Mouse (Mus musculus): Measurements from ENCODE around the gene Tada3. TPM values are rescaled to one million over a fixed set of nuclear protein-coding genes. Genes with fewer than 3 reads are reported as not detected.

Tada3 gene
- polyA plus RNA-seq, 1 experiment from 2014 or later: 62.6 TPM

DNA sequence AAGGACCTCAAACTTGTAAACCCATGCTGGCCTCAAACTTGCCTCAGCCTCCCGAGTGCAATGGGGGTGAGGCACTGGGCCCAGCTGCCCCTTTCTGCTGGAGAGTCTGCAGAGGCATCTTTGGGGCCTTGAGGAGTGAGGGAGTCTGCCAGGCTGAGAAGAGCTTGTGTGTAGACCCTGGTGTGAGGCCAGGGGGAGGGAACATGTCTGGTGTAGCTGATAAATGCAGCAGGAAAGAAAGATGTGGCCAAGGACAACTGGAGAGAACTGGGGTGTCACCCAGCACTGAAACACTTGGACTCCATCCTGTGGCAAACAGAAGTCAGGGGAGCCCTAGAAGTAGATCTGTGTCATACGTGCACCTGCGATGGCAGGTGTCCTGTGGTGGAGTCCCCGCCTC lies 4.2 kb downstream of the Tada3 start:
- H3K4me1 ChIP-seq (replicated peaks; ENCODE audit: control insufficient read depth, insufficient read depth, low read length): peaks cover 9% of the 10 kb centered on the region
- H3K9ac ChIP-seq: no peak overlapping the region
- H3K27me3 ChIP-seq (ENCODE audit: control insufficient read depth, insufficient read depth, low read length): no peaks in the 10 kb centered on the region
- no peak overlapping the region for H3K27ac ChIP-seq
- H3K4me2 ChIP-seq (replicated peaks): no peak overlapping the region
- no peak for DNase-seq (ENCODE audit: low spot score)
- ATAC-seq (ENCODE audit: low FRiP score): no peak
- H3K4me3 ChIP-seq (replicated peaks; ENCODE audit: low read length): no peak overlapping the region
- H3K9me3 ChIP-seq (ENCODE audit: control insufficient read depth, low read length): no peaks in the 10 kb centered on the region
- 94% methylated on average over 4 of the region's 4 CpGs for WGBS
- H3K36me3 ChIP-seq (replicated peaks; ENCODE audit: control insufficient read depth, insufficient read depth): peaks cover 74% of the 10 kb centered on the region

DNA sequence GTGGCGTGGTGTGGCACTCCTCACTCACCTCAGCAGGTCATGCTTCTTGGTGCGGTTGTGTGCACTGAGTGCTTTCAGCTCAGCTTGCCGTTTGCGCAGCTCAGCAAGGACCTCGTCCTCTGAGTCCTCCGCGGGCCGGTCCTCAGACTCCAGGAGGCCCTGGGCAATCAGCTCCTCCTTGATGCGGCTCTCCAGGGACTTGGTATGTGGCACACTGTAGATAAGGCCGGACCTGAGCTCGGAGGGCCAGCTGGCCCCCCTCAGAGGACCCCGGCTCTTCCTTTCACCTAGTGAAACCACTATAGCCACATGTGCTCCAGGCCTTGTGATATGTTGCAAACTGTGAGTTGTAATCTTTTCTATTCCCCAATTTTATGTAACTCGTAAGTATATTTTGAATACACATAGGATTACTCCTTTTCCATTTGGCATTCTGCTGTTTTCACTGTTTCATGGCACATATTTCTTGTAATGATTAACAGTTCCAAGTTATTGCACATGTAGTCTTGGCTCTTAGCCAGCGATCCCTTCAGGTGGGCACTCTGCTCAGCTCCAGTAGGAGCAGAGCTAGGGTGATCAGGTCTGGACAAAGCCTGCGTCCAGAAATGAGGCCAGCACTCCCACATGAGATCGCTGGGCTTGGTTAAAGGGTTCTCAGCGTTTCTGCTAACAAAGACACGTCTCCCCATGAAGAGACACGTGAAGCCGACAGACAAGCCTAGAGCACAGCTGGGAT lies 7.3 kb downstream of the Tada3 start:
- Histone ChIP-seq H3K4me1 (replicated peaks; ENCODE audit: control insufficient read depth, insufficient read depth, low read length) (no peaks in the 10 kb centered on the region), H3K36me3 (replicated peaks; ENCODE audit: control insufficient read depth, insufficient read depth) (peaks cover 94% of the 10 kb centered on the region), H3K27me3 (ENCODE audit: control insufficient read depth, insufficient read depth, low read length) (no peaks in the 10 kb centered on the region), H3K4me2 (replicated peaks) (no peak overlapping the region), H3K27ac (no peak overlapping the region), H3K9ac (no peak overlapping the region), H3K9me3 (ENCODE audit: control insufficient read depth, low read length) (no peaks in the 10 kb centered on the region), H3K4me3 (replicated peaks; ENCODE audit: low read length) (no peak overlapping the region)
- 94% methylated on average over 20 of the region's 20 CpGs for WGBS
- no peak for ATAC-seq (ENCODE audit: low FRiP score)
- no peak for DNase-seq (ENCODE audit: low spot score)

DNA sequence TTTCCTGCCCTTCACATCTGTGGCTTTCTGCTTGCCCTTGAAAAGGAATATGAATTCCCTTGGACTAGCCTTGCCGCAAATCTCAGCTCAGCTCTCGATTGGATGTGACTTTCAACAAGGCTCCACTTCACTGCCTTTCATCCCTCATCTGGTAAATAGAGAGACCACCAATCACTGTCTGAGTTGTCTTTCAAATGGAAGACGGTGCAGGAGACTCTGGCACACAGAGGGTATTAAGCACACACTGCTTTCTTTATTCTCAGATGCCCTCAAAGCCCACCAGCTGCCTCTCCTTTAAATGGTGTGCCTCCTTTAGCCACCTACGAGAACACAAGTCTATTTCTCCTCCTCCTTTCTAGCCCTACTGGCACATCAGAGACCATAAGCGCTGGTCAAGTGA lies 9.1 kb downstream of the Tada3 start:
- 76% methylated on average over 5 of the region's 5 CpGs for WGBS
- Histone ChIP-seq H3K9ac (no peak overlapping the region), H3K27me3 (ENCODE audit: control insufficient read depth, insufficient read depth, low read length) (no peaks in the 10 kb centered on the region), H3K36me3 (replicated peaks; ENCODE audit: control insufficient read depth, insufficient read depth) (peaks cover 76% of the 10 kb centered on the region), H3K9me3 (ENCODE audit: control insufficient read depth, low read length) (no peaks in the 10 kb centered on the region), H3K4me2 (replicated peaks) (no peak overlapping the region), H3K4me3 (replicated peaks; ENCODE audit: low read length) (no peak overlapping the region), H3K4me1 (replicated peaks; ENCODE audit: control insufficient read depth, insufficient read depth, low read length) (no peaks in the 10 kb centered on the region), H3K27ac (no peak overlapping the region)
- ATAC-seq (ENCODE audit: low FRiP score) (no peak), DNase-seq (ENCODE audit: low spot score) (no peak)

DNA sequence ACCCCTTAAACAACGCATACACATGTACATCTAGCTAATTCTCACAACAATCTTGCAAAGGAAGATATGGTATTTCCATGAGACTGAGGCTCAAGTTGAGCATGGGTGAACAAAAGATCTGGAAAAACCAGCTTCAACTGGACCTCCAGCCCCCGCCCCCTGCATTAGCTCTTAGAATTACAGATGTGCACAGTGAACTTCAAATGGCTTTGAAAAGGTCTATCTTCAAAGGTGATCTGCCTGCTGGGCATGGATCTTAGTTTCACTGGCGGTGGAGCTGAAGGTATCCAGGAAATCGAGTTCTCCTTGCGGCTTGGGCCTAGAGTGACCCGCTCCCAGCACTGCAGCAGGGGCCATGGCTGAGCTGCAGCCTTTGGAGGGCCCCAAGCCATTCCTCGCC lies 9.6 kb downstream of the Tada3 start:
- no peaks in the 10 kb centered on the region for H3K9me3 ChIP-seq (ENCODE audit: control insufficient read depth, low read length)
- H3K4me1 ChIP-seq (replicated peaks; ENCODE audit: control insufficient read depth, insufficient read depth, low read length): no peaks in the 10 kb centered on the region
- DNase-seq (ENCODE audit: low spot score) (no peak), ATAC-seq (ENCODE audit: low FRiP score) (no peak)
- H3K4me2 ChIP-seq (replicated peaks): no peak overlapping the region
- H3K27ac ChIP-seq: no peak overlapping the region
- H3K9ac ChIP-seq: no peak overlapping the region
- WGBS: 93% methylated on average over 7 of the region's 7 CpGs
- H3K36me3 ChIP-seq (replicated peaks; ENCODE audit: control insufficient read depth, insufficient read depth): peaks cover 71% of the 10 kb centered on the region
- H3K4me3 ChIP-seq (replicated peaks; ENCODE audit: low read length): no peak overlapping the region
- no peaks in the 10 kb centered on the region for H3K27me3 ChIP-seq (ENCODE audit: control insufficient read depth, insufficient read depth, low read length)

DNA sequence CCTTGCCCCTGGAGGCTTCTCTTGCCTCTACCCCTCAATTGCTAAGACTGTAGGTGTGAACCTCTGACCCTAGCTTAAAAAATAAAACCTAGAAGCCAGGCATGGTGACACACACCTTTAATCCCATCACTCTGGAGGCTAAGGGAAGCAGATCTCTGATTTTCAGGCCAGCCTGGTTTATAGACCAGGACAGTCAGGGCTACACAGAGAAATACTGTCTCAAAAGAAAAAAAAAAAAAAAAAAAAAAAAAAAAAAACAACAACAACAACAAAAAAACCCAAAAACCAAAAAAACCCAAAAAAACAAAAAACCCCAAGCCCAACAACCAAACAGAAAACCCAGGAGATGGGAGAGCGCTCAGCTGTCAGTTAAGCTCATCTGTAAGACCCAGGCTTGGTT lies 10.1 kb downstream of the Tada3 start:
- DNase-seq (ENCODE audit: low spot score) (no peak), ATAC-seq (ENCODE audit: low FRiP score) (no peak)
- Histone ChIP-seq H3K4me1 (replicated peaks; ENCODE audit: control insufficient read depth, insufficient read depth, low read length) (no peaks in the 10 kb centered on the region), H3K4me3 (replicated peaks; ENCODE audit: low read length) (no peak overlapping the region), H3K9me3 (ENCODE audit: control insufficient read depth, low read length) (no peaks in the 10 kb centered on the region), H3K27me3 (ENCODE audit: control insufficient read depth, insufficient read depth, low read length) (no peaks in the 10 kb centered on the region), H3K4me2 (replicated peaks) (no peak overlapping the region), H3K9ac (no peak overlapping the region), H3K36me3 (replicated peaks; ENCODE audit: control insufficient read depth, insufficient read depth) (peaks cover 66% of the 10 kb centered on the region), H3K27ac (no peak overlapping the region)
- WGBS: 100% methylated on average over 1 of the region's 1 CpGs

DNA sequence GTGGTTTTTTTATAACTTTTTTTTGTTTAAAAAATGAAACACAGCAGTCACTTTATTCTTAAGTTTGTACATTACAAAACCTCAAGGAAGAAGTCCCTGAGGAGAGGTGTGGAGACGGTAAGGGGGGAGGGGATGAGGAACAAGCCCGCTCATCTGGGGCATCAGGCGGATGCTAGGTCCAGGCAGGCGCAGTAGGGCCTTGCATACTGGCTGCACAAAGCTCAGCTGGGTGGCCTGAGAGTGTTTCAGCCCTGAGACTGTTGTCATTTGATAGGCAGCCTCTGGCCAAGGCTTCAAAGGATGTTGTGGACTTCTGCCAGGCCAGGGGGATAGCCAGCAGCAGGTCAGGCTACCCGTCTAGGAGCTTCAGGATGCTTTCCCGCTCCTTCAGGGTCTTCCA lies 11.0 kb downstream of the Tada3 start:
- Histone ChIP-seq H3K36me3 (replicated peaks; ENCODE audit: control insufficient read depth, insufficient read depth) (peaks cover 56% of the 10 kb centered on the region), H3K9ac (no peak overlapping the region), H3K4me2 (replicated peaks) (no peak overlapping the region), H3K4me1 (replicated peaks; ENCODE audit: control insufficient read depth, insufficient read depth, low read length) (no peaks in the 10 kb centered on the region), H3K27me3 (ENCODE audit: control insufficient read depth, insufficient read depth, low read length) (no peaks in the 10 kb centered on the region), H3K27ac (no peak overlapping the region), H3K9me3 (ENCODE audit: control insufficient read depth, low read length) (no peaks in the 10 kb centered on the region), H3K4me3 (replicated peaks; ENCODE audit: low read length) (no peak overlapping the region)
- ATAC-seq (ENCODE audit: low FRiP score) (no peak), DNase-seq (ENCODE audit: low spot score) (no peak)
- 95% methylated on average over 6 of the region's 6 CpGs for WGBS

DNA sequence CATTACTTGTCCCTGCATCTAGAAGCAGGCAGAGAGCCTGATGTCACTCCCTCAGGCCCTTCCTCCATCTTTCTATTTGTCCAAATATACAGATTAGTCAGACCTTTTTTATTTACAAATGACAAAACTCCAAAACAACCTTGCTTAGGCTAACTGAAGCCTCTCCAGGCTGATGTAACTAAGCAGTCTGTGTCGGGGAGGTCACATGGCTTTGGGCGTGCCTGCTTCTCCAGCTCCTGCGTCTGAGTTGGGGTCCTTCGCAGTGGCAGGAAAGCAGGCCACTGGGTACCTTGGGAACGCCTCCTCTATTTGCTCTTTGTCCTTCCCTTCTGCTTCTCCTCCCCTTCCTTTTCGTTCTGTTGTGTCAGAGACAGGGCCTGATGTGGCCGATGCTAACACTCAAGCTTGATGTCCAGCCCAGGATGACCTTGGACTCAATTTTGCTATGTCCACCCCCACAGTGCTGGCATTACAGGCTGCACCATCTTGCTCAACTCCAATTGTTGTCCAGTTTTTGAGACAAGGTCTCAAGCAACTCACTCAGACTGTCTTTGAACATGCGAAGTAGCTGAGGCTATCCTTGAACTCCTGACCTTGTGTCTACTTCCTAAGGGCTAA lies 13.1 kb downstream of the Tada3 start:
- WGBS: 62% methylated on average over 8 of the region's 8 CpGs
- no peak for ATAC-seq (ENCODE audit: low FRiP score)

DNA sequence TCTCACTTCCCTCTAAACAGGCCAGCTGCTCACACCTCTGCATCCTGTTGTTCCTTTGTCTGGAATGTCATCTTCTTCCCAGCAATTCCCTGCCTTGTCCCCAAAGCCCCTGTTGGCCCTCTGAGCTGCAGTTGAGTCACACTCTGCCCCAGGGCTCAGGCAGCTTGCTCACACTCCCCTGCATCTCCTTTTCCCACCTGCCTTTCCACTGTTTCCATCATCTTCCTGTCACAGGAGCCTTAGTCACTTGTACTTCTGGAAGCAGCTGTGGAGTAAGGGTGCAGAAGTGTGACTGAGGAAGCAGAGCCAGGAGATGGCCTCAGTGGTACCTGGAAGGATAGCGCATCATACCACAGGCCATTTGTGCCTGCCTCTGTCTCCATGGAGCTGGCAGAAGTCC lies 15.4 kb downstream of the Tada3 start:
- Histone ChIP-seq H3K27ac (no peak overlapping the region), H3K4me2 (replicated peaks) (no peak overlapping the region), H3K9me3 (ENCODE audit: control insufficient read depth, low read length) (no peaks in the 10 kb centered on the region), H3K4me1 (replicated peaks; ENCODE audit: control insufficient read depth, insufficient read depth, low read length) (no peaks in the 10 kb centered on the region), H3K36me3 (replicated peaks; ENCODE audit: control insufficient read depth, insufficient read depth) (peaks cover 14% of the 10 kb centered on the region), H3K4me3 (replicated peaks; ENCODE audit: low read length) (no peak overlapping the region), H3K9ac (no peak overlapping the region), H3K27me3 (ENCODE audit: control insufficient read depth, insufficient read depth, low read length) (no peaks in the 10 kb centered on the region)
- DNase-seq (ENCODE audit: low spot score) (no peak), ATAC-seq (ENCODE audit: low FRiP score) (no peak)
- WGBS: 100% methylated on average over 1 of the region's 1 CpGs

More for the DNA sequence above, 13.1 kb downstream of the Tada3 start:
- Histone ChIP-seq H3K4me3 (replicated peaks; ENCODE audit: low read length) (no peak overlapping the region), H3K27me3 (ENCODE audit: control insufficient read depth, insufficient read depth, low read length) (no peaks in the 10 kb centered on the region), H3K4me1 (replicated peaks; ENCODE audit: control insufficient read depth, insufficient read depth, low read length) (no peaks in the 10 kb centered on the region), H3K9ac (no peak overlapping the region), H3K27ac (no peak overlapping the region), H3K36me3 (replicated peaks; ENCODE audit: control insufficient read depth, insufficient read depth) (peaks cover 36% of the 10 kb centered on the region), H3K4me2 (replicated peaks) (no peak overlapping the region), H3K9me3 (ENCODE audit: control insufficient read depth, low read length) (no peaks in the 10 kb centered on the region)
- no peak for DNase-seq (ENCODE audit: low spot score)

DNA sequence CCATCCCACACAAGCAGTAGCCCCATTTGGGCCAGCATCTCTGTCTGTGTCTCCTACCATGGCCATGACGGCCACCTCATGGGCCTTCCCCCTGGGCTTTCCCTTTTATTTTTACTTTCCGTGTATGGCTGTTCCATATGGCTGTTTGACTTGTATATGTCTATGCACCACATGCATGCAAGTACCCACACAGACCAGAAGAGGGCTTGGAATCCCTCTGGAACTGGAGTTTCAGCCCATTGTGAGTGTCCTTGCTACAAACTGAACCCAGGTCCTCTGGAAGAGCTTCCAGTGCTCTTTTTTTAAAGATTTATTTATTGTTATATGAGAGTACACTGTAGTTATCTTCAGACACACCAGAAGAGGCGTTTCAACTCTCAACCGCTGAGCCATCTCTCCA lies 16.2 kb downstream of the Tada3 start:
- Histone ChIP-seq H3K9me3 (ENCODE audit: control insufficient read depth, low read length) (no peaks in the 10 kb centered on the region), H3K36me3 (replicated peaks; ENCODE audit: control insufficient read depth, insufficient read depth) (peaks cover 6% of the 10 kb centered on the region), H3K27me3 (ENCODE audit: control insufficient read depth, insufficient read depth, low read length) (no peaks in the 10 kb centered on the region), H3K9ac (no peak overlapping the region), H3K4me2 (replicated peaks) (no peak overlapping the region), H3K4me1 (replicated peaks; ENCODE audit: control insufficient read depth, insufficient read depth, low read length) (no peaks in the 10 kb centered on the region), H3K4me3 (replicated peaks; ENCODE audit: low read length) (no peak overlapping the region), H3K27ac (no peak overlapping the region)
- WGBS: 75% methylated on average over 4 of the region's 4 CpGs
- no peak for ATAC-seq (ENCODE audit: low FRiP score)
- no peak for DNase-seq (ENCODE audit: low spot score)
